Mouse (Mus musculus): Measurements from ENCODE around the gene Olfr63. TPM values are rescaled to one million over a fixed set of nuclear protein-coding genes. Genes with fewer than 3 reads are reported as not detected.
"Not testable (repeated sequence)": the region's sequence is repeated elsewhere in the genome, so short reads cannot be mapped to it uniquely, and the experiment has no call there.

Olfr63 gene
- total RNA-seq (2014; rRNA removed) (not detected in 2 replicates), polyA plus RNA-seq (2015; fragmentation: Nextera tagmentation; extraction: Ambion mirVana) (0.03 TPM in 1 of 2 replicates, not detected in the other)

DNA sequence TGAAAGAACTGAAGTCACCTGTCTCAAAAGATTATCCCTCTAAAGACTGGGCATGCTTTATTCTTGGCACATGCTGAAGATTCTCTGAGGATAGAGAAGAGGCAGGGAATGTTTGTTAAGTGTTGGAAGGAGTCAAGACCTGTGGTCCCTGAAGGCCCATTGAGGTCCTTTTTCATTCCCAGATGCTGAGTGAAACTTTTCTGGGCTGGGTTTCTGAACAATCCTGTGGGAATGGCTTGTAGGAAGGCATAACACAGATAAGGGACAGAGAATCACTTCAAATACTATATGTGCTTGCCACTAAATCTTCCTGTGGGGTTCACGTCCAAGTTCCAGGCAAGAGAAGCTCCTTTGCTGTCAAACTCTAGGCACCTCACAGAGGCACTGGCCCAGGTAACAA lies at the start of gene Olfr63:
Gene Olfr63, plus strand, starts transcription at position 301 of the 400 bp plus-strand sequence.
- H3K4me2 ChIP-seq (ENCODE audit: low read depth, low read length), result no peak within 1 kb of the TSS
- no peaks in the 10 kb centered on the region for H3K4me1 ChIP-seq (ENCODE audit: insufficient read depth, low read length)
- no peaks in the 10 kb centered on the region for H3K36me3 ChIP-seq (ENCODE audit: insufficient read depth, low read length)
- no peak within 1 kb of the TSS for H3K4me3 ChIP-seq (ENCODE audit: low read length)
- ATAC-seq, result no peak
- H3K27me3 ChIP-seq (ENCODE audit: insufficient read depth, low read length), result no peaks in the 10 kb centered on the region; the same call in 1 of the 2 replicates
- DNase-seq (ENCODE audit: low spot score), result no peak
- no peak within 1 kb of the TSS for H3K27ac ChIP-seq
- H3K9me3 ChIP-seq (ENCODE audit: low read length), result no peaks in the 10 kb centered on the region
- TF ChIP-seq CTCF (IDR thresholded peaks at IDR 0.05; ENCODE audit: low read depth), result no peak
- H3K9ac ChIP-seq (replicated peaks; ENCODE audit: low read length), result no peak within 1 kb of the TSS
- WGBS, result 81% methylated on average over 1 of the region's 1 CpGs

- H3K4me3 ChIP-seq (ENCODE audit: low read length), result no peak within 1 kb of the TSS
- no peak within 1 kb of the TSS for H3K9ac ChIP-seq (replicated peaks; ENCODE audit: low read length)
- DNase-seq (ENCODE audit: low spot score) (no peak), ATAC-seq (no peak)
- H3K27me3 ChIP-seq (ENCODE audit: insufficient read depth, low read length), result no peaks in the 10 kb centered on the region
- H3K9me3 ChIP-seq (ENCODE audit: low read length), result peaks cover 11% of the 10 kb centered on the region; the same call in 1 of the 2 replicates
- H3K4me1 ChIP-seq (ENCODE audit: insufficient read depth, low read length), result no peaks in the 10 kb centered on the region
- H3K27ac ChIP-seq, result no peak within 1 kb of the TSS
- WGBS, result 90% methylated on average over 2 of the region's 2 CpGs
- H3K4me2 ChIP-seq (ENCODE audit: low read depth, low read length), result no peak within 1 kb of the TSS
- no peak for TF ChIP-seq CTCF (IDR thresholded peaks at IDR 0.05; ENCODE audit: low read depth)
- no peaks in the 10 kb centered on the region for H3K36me3 ChIP-seq (ENCODE audit: insufficient read depth, low read length)
These were observed 42.9 kb upstream of the Olfr63 start, which contains the start of gene Olfr1564 for GRCm38 (mm10) chr17:33221590-33221989. Olfr1564 (minus strand) TSS chr17:33221690.

DNA sequence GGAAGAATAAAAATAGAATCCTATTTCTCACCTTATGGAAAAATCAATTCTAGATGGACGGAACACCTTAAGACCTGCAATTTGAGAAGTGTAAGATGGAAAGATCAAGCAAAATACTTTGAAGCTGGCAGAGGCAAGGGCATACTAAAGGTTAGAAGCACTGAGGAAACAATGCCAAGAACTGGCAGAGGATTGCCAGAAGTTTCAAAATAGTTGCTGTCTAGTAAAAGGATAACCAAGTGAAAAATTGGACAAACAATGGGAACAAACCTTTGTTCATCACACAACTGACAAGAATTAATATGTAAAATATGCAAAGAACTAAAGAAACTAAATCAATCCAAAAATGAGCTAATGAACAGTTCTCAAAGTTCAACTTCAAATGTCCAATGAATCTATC lies 27.8 kb upstream of the Olfr63 start:
- H3K4me1 ChIP-seq (ENCODE audit: insufficient read depth, low read length); H3K9me3 ChIP-seq (ENCODE audit: low read length); ATAC-seq; H3K4me2 ChIP-seq (ENCODE audit: low read depth, low read length); H3K27me3 ChIP-seq (ENCODE audit: insufficient read depth, low read length); H3K9ac ChIP-seq (replicated peaks; ENCODE audit: low read length); H3K4me3 ChIP-seq (ENCODE audit: low read length); DNase-seq (ENCODE audit: low spot score); H3K27ac ChIP-seq: not testable (repeated sequence)
- WGBS, result 98% methylated on average over 1 of the region's 1 CpGs
- peaks cover 10% of the 10 kb centered on the region; the same call in 1 of the 2 replicates for H3K36me3 ChIP-seq (ENCODE audit: insufficient read depth, low read length)

- not testable (repeated sequence) for H3K4me3 ChIP-seq (ENCODE audit: low read length); H3K36me3 ChIP-seq (ENCODE audit: insufficient read depth, low read length); DNase-seq (ENCODE audit: low spot score); H3K4me1 ChIP-seq (ENCODE audit: insufficient read depth, low read length); H3K9me3 ChIP-seq (ENCODE audit: low read length); H3K27ac ChIP-seq; H3K9ac ChIP-seq (replicated peaks; ENCODE audit: low read length); H3K27me3 ChIP-seq (ENCODE audit: insufficient read depth, low read length)
- WGBS, result 63% methylated on average over 1 of the region's 34 CpGs
- H3K4me2 ChIP-seq (ENCODE audit: low read depth, low read length), result 0 out of 2 replicates have a peak within 1 kb of the TSS, but pooled peaks have one; percentile 13
- ATAC-seq, result peak; percentile 100
These were observed 9.8 kb upstream of the Olfr63 start, which contains the start of gene Zfp955a for GRCm38 (mm10) chr17:33254530-33255318. Zfp955a (minus strand) TSS chr17:33255145.

DNA sequence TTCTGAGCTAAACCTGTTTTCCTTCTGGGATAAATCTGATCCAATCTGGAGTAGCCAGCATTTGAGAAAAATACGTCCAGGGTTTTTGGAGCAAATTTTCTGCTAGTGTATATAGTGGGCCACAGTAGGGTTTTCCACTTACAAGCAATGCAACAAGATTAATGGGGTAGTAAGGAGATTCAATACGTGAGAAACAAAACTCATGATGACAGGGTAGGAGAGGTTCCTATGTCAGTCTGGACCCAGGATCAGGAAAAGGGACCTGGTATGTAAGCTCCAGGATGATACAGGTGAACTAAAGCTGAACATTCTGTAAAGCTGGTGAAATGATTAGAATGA lies 9.2 kb upstream of the Olfr63 start:
- not testable (repeated sequence) for H3K9ac ChIP-seq (replicated peaks; ENCODE audit: low read length); H3K4me2 ChIP-seq (ENCODE audit: low read depth, low read length); H3K27ac ChIP-seq; H3K27me3 ChIP-seq (ENCODE audit: insufficient read depth, low read length); H3K36me3 ChIP-seq (ENCODE audit: insufficient read depth, low read length); H3K4me3 ChIP-seq (ENCODE audit: low read length); DNase-seq (ENCODE audit: low spot score); H3K4me1 ChIP-seq (ENCODE audit: insufficient read depth, low read length); H3K9me3 ChIP-seq (ENCODE audit: low read length); ATAC-seq
- WGBS, result no CpG with 5 or more reads among the region's 2 CpGs

DNA sequence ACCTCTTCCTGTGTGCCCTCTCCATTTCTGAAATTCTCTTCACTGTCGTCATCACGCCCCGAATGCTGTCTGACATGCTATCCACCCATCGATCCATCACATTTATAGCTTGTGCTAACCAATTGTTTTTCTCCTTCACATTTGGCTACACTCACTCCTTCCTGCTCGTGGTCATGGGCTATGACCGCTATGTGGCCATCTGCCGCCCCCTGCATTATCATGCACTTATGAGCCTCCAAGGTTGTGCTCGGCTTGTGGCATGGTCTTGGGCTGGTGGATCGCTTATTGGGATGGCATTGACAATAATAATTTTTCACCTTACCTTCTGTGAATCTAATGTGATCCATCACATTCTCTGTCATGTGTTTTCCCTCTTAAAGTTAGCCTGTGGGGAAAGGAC lies 4.4 kb downstream of the Olfr63 start:
- WGBS, result 89% methylated on average over 9 of the region's 9 CpGs
- TF ChIP-seq CTCF (IDR thresholded peaks at IDR 0.05; ENCODE audit: low read depth), result no peak
- ATAC-seq (no peak), DNase-seq (ENCODE audit: low spot score) (no peak)
- Histone ChIP-seq H3K4me1 (ENCODE audit: insufficient read depth, low read length) (no peaks in the 10 kb centered on the region), H3K9me3 (ENCODE audit: low read length) (no peaks in the 10 kb centered on the region), H3K27ac (no peak overlapping the region), H3K27me3 (ENCODE audit: insufficient read depth, low read length) (no peaks in the 10 kb centered on the region; the same call in 1 of the 2 replicates), H3K36me3 (ENCODE audit: insufficient read depth, low read length) (no peaks in the 10 kb centered on the region), H3K4me3 (ENCODE audit: low read length) (no peak overlapping the region), H3K4me2 (ENCODE audit: low read depth, low read length) (no peak overlapping the region), H3K9ac (replicated peaks; ENCODE audit: low read length) (no peak overlapping the region)

GRCm38 (mm10) chr17:33289039-33289875 lies 24.8 kb downstream of the Olfr63 start, which contains the start of gene Zfp955b:
Zfp955b (plus strand) TSS chr17:33289544.
- not testable (repeated sequence) for H3K4me1 ChIP-seq (ENCODE audit: insufficient read depth, low read length); H3K27ac ChIP-seq; DNase-seq (ENCODE audit: low spot score); H3K9me3 ChIP-seq (ENCODE audit: low read length); H3K27me3 ChIP-seq (ENCODE audit: insufficient read depth, low read length); H3K4me2 ChIP-seq (ENCODE audit: low read depth, low read length); H3K4me3 ChIP-seq (ENCODE audit: low read length); H3K9ac ChIP-seq (replicated peaks; ENCODE audit: low read length); H3K36me3 ChIP-seq (ENCODE audit: insufficient read depth, low read length)
- ATAC-seq, result peak; percentile 100
- no CpG with 5 or more reads among the region's 25 CpGs for WGBS

- not testable (repeated sequence) for H3K4me2 ChIP-seq (ENCODE audit: low read depth, low read length); H3K27me3 ChIP-seq (ENCODE audit: insufficient read depth, low read length); H3K36me3 ChIP-seq (ENCODE audit: insufficient read depth, low read length); H3K4me1 ChIP-seq (ENCODE audit: insufficient read depth, low read length); DNase-seq (ENCODE audit: low spot score); H3K9ac ChIP-seq (replicated peaks; ENCODE audit: low read length); H3K27ac ChIP-seq; H3K4me3 ChIP-seq (ENCODE audit: low read length); ATAC-seq; H3K9me3 ChIP-seq (ENCODE audit: low read length)
- WGBS, result no CpG with 5 or more reads among the region's 9 CpGs
These were observed 25.3 kb downstream of the Olfr63 start for GRCm38 (mm10) chr17:33289876-33290149.

Measured in hindbrain, postnatal 0 days (tissue).